Mouse (Mus musculus) intestine, embryonic 14.5 days (tissue): ENCODE data around the gene Me1. TPM values are rescaled to one million over a fixed set of nuclear protein-coding genes. Genes with fewer than 3 reads are reported as not detected.
"Not testable (repeated sequence)": the region's sequence is repeated elsewhere in the genome, so short reads cannot be mapped to it uniquely, and the experiment has no call there.

ENCODE experiments used
- ATAC-seq: fragments of 200-750 bp; cut with Nextera tagmentation; replicated peaks from 2 replicates; pipeline ENCODE4 v1.8.0; 2017; ENCODE audit warnings: low read depth, moderate number of reproducible peaks, moderate TSS enrichment, moderate library complexity; ENCODE audit not compliant: low FRiP score, low TSS enrichment
- DNase-seq: peaks from one replicate; pipeline ENCODE4 v3.0.0-alpha.2; 2018; ENCODE audit warnings: low spot score
- H3K27ac ChIP-seq: fragments of 300-500 bp; sonication (generic); 2 replicates; pipeline ENCODE4 v1.5.1; 2014; ENCODE audit warnings: low read depth, mild to moderate bottlenecking, control low read depth
- H3K27me3 ChIP-seq: fragments of 300-500 bp; sonication (generic); replicated peaks from 2 replicates; pipeline ENCODE4 v1.6.1; 2014; ENCODE audit warnings: low read length, control low read depth; ENCODE audit not compliant: control insufficient read depth, insufficient read depth
- H3K36me3 ChIP-seq: fragments of 300-500 bp; sonication (generic); 2 replicates; pipeline ENCODE4 v1.6.1; 2014; ENCODE audit warnings: low read length, control low read depth; ENCODE audit not compliant: control insufficient read depth, insufficient read depth
- H3K4me1 ChIP-seq: fragments of 300-500 bp; sonication (generic); replicated peaks from 2 replicates; pipeline ENCODE4 v1.6.1; 2014; ENCODE audit warnings: low read length, control low read depth, mixed read lengths; ENCODE audit not compliant: control insufficient read depth, insufficient read depth
- H3K4me2 ChIP-seq: fragments of 300-500 bp; sonication (generic); 2 replicates; pipeline ENCODE4 v1.6.1; 2014; ENCODE audit warnings: low read length
- H3K4me3 ChIP-seq: fragments of 300-500 bp; sonication (generic); 2 replicates; pipeline ENCODE4 v1.5.1; 2014; ENCODE audit warnings: low read depth, low read length, control low read depth, mixed read lengths
- H3K9ac ChIP-seq: fragments of 300-500 bp; sonication (generic); 2 replicates; pipeline ENCODE4 v1.6.1; 2014; ENCODE audit warnings: mild to moderate bottlenecking, low read length
- H3K9me3 ChIP-seq: fragments of 300-500 bp; sonication (generic); 2 replicates; pipeline ENCODE4 v1.6.1; 2016; ENCODE audit warnings: low read length, control low read depth; ENCODE audit not compliant: control insufficient read depth
- WGBS: fragments of 180-500 bp; shearing (Covaris S2); extraction: QIAGEN DNeasy Blood & Tissue Kit; methylation state at CpG from one replicate; pipeline ENCODE4 v1.1.7; 2014; 5-methylcytosine and 5-hydroxymethylcytosine counted together
- polyA plus RNA-seq: library from polyadenylated mRNA; unstranded; fragments of >200 nt; fragmentation: Nextera tagmentation; extraction: Ambion mirVana; gene quantifications from 2 replicates; pipeline ENCODE4 v1.2.1, GENCODE M21; 2014

Gene Me1
- polyA plus RNA-seq, 1 experiment from 2014 or later, result 11.6 TPM

DNA sequence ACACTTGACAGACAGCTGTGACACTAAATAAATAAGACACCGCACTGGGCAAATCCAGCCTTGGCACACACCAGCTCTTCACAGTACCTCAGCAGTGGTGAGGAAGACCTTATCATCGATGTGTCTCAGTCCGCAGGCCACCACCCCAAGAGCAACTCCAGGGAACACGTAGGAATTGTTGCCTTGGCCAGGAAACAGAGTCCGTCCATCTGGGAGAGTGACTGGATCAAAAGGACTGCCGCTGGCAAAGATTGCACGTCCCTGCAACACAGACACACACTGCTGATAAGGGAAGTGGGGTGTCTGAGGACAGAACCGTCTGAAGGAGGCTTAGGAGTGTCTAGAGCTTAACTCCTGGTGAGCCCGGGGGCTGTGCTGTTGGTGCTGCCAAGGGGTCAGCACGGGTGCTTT is 101.4 kb downstream of the Me1 start:
- ATAC-seq, result peak; percentile 36; the same call in 1 of the 2 replicates
- WGBS, result 47% methylated on average over 9 of the region's 10 CpGs
- DNase-seq, H3K4me3 ChIP-seq, H3K4me2 ChIP-seq, H3K27me3 ChIP-seq, H3K36me3 ChIP-seq, H3K4me1 ChIP-seq, H3K9ac ChIP-seq, H3K9me3 ChIP-seq, H3K27ac ChIP-seq: not testable (repeated sequence)

- H3K4me2 ChIP-seq, result no peak overlapping the region
- no peak for DNase-seq
- ATAC-seq, result no peak
These were observed 102.8 kb downstream of the Me1 start for GRCm38 (mm10) chr9:86592676-86593668.

GRCm38 (mm10) chr9:86587019-86587795 is 108.5 kb downstream of the Me1 start:
- Histone ChIP-seq H3K9ac (no peak overlapping the region), H3K27ac (no peak overlapping the region), H3K36me3 (no peaks in the 10 kb centered on the region), H3K4me2 (no peak overlapping the region), H3K4me3 (no peak overlapping the region), H3K4me1 (no peaks in the 10 kb centered on the region), H3K27me3 (no peaks in the 10 kb centered on the region), H3K9me3 (no peaks in the 10 kb centered on the region)
- DNase-seq, result no peak
- ATAC-seq, result no peak
- 89% methylated on average over 11 of the region's 11 CpGs for WGBS

More at GRCm38 (mm10) chr9:86592676-86593668, 102.8 kb downstream of the Me1 start:
- H3K9me3 ChIP-seq, result no peaks in the 10 kb centered on the region
- WGBS, result 77% methylated on average over 19 of the region's 19 CpGs
- no peaks in the 10 kb centered on the region for H3K4me1 ChIP-seq
- no peak overlapping the region for H3K9ac ChIP-seq
- H3K4me3 ChIP-seq, result no peak overlapping the region
- no peak overlapping the region for H3K27ac ChIP-seq
- no peaks in the 10 kb centered on the region for H3K27me3 ChIP-seq
- no peaks in the 10 kb centered on the region for H3K36me3 ChIP-seq

DNA sequence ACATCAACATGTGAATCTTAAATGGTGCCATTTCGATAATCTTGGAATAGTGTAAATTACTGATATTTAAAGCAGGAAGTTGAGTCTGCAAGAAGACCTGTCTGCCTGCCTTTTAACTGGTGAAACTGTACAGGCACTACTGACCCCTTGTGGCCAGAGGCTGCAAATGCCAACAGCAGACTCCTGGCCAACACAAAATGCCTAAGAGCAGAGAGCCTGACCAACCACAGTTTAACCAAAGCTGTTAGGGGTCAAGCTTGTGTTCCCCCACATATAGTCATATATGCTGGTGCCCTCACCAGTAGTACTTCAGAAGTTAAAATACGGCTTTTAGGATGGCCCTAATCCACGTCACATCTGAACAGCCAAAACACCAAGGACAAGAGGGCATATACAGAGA is 112.0 kb downstream of the Me1 start:
- no peaks in the 10 kb centered on the region for H3K36me3 ChIP-seq
- no peak overlapping the region for H3K9ac ChIP-seq
- no peaks in the 10 kb centered on the region for H3K9me3 ChIP-seq
- DNase-seq (peak; percentile 77), ATAC-seq (0 out of 2 replicates have a peak, but pooled peaks have one; percentile 43)
- H3K4me3 ChIP-seq, result no peak overlapping the region
- H3K27me3 ChIP-seq, result no peaks in the 10 kb centered on the region
- WGBS, result 58% methylated on average over 3 of the region's 3 CpGs
- H3K4me1 ChIP-seq, result no peaks in the 10 kb centered on the region
- no peak overlapping the region for H3K27ac ChIP-seq
- no peak overlapping the region for H3K4me2 ChIP-seq

DNA sequence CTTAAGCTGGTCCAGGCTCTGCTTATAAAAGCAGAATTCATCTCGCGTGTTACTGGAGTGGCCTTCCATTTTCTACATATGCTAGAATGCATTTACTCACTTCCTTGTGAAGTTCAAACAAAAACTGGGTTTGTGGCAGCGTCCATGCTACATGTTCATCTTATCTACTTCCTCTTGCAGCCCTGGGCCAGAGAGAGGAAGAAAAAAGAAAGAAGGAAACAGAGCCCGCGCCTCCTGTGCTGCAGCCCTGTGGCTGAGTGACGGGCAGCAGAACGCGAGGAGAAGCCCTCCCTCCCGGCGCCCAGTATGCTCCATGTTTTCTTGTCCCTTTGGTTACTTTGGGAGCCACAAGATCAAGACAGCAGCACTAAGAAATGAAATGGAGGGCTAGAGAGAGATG is 116.1 kb downstream of the Me1 start:
- no peaks in the 10 kb centered on the region for H3K9me3 ChIP-seq
- DNase-seq (no peak), ATAC-seq (no peak)
- no peak overlapping the region for H3K4me2 ChIP-seq
- H3K9ac ChIP-seq, result no peak overlapping the region
- no peak overlapping the region for H3K4me3 ChIP-seq
- no peaks in the 10 kb centered on the region for H3K27me3 ChIP-seq
- H3K36me3 ChIP-seq, result no peaks in the 10 kb centered on the region
- 85% methylated on average over 10 of the region's 10 CpGs for WGBS
- H3K4me1 ChIP-seq, result no peaks in the 10 kb centered on the region
- H3K27ac ChIP-seq, result no peak overlapping the region

DNA sequence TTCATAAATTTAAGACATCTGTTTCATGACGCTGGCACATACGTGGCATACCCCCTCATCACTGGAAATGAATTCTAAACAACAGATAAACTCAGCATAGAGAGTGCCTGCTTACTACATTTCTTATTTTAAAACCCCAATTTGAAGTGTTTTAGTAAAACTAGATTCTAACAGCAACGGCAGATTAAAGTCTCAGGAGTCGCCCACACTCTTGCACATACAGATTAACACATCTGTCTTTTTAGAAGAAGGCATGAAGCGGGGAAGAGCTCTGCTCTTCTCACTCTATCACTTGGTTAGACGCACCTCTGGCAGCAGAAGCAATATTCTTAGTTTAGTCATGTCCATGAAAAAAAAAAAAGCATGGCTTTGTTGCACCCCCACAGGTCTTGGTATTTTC is 120.6 kb downstream of the Me1 start:
- WGBS, result 87% methylated on average over 6 of the region's 6 CpGs
- ATAC-seq, result no peak

DNA sequence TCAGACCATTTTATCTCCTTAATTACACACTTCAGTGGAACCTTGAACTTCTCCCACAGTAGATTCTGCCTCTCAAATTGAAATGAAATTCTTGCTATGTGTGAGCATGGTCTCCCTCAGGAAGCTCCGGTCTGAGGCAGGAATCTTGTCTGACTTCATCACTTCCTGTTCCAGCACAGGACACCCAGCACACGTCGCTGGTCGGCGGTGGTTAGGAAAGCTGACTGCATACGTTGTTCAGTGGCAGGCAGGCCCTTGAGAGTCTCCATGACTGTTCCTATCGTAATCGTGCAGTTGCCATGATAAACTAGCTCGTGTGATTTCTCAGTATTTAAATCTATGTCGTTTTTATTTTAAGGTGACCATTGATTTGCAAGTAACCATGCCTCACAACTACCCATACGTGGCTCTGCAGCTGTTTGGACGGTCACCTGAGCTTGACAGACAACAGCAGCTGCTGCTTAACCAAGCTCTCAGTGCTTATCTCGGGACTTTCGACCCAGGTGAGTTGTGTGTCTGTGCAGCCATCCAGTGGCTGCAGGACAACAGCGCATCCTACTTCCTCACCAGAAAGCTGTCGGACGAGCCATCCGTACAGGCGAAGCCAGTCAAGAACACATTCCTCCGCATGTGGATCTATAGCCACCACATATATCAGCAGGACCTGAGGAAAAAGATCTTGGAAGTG is 122.0 kb downstream of the Me1 start:
- DNase-seq, result no peak
- no peak overlapping the region for H3K9ac ChIP-seq
- WGBS, result 76% methylated on average over 20 of the region's 20 CpGs
- peaks cover 15% of the 10 kb centered on the region for H3K4me1 ChIP-seq
- H3K4me2 ChIP-seq, result no peak overlapping the region
- no peak for ATAC-seq
- 0 out of 2 replicates have a peak, but pooled peaks cover 2% of the 10 kb centered on the region for H3K27me3 ChIP-seq
- H3K4me3 ChIP-seq, result no peak overlapping the region
- no peak overlapping the region for H3K27ac ChIP-seq
- peaks cover 5% of the 10 kb centered on the region; the same call in 1 of the 2 replicates for H3K36me3 ChIP-seq
- H3K9me3 ChIP-seq, result no peaks in the 10 kb centered on the region

More for the DNA sequence above, 120.6 kb downstream of the Me1 start:
- peaks cover 14% of the 10 kb centered on the region for H3K4me1 ChIP-seq
- H3K9ac ChIP-seq, result no peak overlapping the region
- H3K27ac ChIP-seq, result no peak overlapping the region
- H3K36me3 ChIP-seq, result no peaks in the 10 kb centered on the region
- H3K27me3 ChIP-seq, result 0 out of 2 replicates have a peak, but pooled peaks cover 2% of the 10 kb centered on the region
- H3K4me2 ChIP-seq, result no peak overlapping the region
- no peak for DNase-seq
- H3K4me3 ChIP-seq, result no peak overlapping the region
- no peaks in the 10 kb centered on the region for H3K9me3 ChIP-seq

- Histone ChIP-seq H3K9ac (no peak overlapping the region), H3K4me3 (peak overlapping the region; percentile 73), H3K27ac (no peak overlapping the region), H3K4me2 (peak overlapping the region; percentile 99), H3K36me3 (peaks cover 5% of the 10 kb centered on the region; the same call in 1 of the 2 replicates), H3K27me3 (0 out of 2 replicates have a peak, but pooled peaks cover 2% of the 10 kb centered on the region), H3K4me1 (peaks cover 15% of the 10 kb centered on the region), H3K9me3 (no peaks in the 10 kb centered on the region)
- ATAC-seq, result no peak
- 9% methylated on average over 13 of the region's 13 CpGs for WGBS
- peak; percentile 88 for DNase-seq
These were observed 123.0 kb downstream of the Me1 start for GRCm38 (mm10) chr9:86572636-86573291.
